Mouse (Mus musculus) ES-E14 (cell line): ENCODE data around the gene Zfp719.

Source experiments
- CHD2 ChIP-seq: IDR thresholded peaks from 2 replicates; pipeline ENCODE4 v1.6.1; 2014; ENCODE audit warnings: mild to moderate bottlenecking, low read depth, low read length, inconsistent platforms
- HCFC1 ChIP-seq: IDR thresholded peaks from 2 replicates; pipeline ENCODE4 v1.6.1; 2012; ENCODE audit warnings: low read length, inconsistent platforms, borderline replicate concordance; ENCODE audit not compliant: insufficient read depth

DNA sequence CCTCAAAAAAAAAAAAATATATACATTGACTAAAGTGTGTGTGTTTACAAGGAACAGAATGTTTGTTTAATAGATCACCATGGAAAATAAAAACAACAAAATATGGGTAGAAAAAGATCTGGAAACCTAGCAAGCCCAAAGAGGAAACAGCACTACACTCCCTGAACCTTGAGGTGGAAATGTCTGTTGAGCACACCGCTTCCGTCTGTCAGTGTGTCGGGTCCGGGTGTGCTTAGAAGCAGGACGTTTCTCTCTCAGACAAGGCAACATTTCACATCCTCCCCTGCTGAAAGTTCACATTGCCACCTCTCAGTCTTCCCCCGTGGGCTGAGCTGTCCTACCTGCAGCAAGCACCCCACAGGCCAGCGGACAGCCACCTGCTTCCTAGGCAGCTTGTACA is 43.5 kb downstream of the Zfp719 start:
- TF ChIP-seq HCFC1 (no peak), CHD2 (no peak)
